In genomic region chr5:117976263-117976656, GRCm38 (mm10) we compare ENCODE assay signal across 8 mouse cellular contexts. TPM values are rescaled to one million over a fixed set of nuclear protein-coding genes. Genes with fewer than 3 reads are reported as not detected.
DNase-seq lines count a peak whose midpoint lies in the region; ATAC-seq and TF ChIP-seq lines count a peak whose summit lies in the region.

No protein-coding gene starts in this region.

- no peak for TF ChIP-seq POLR2A in testis, adult 2 months (IDR thresholded peaks at IDR 0.05; ENCODE audit: control insufficient read depth, low read depth, low read length)

- no peak overlapping the region for H3K9ac ChIP-seq in liver, embryonic 12.5 days
- peak overlapping the region; percentile 32; the same call in 1 of the 2 replicates for H3K9ac ChIP-seq in stomach, embryonic 16.5 days (ENCODE audit: low read length)

- peaks cover 3% of the 10 kb centered on the region for H3K4me1 ChIP-seq in testis, adult 2 months (ENCODE audit: control insufficient read depth, insufficient read depth, low read length)
- H3K4me1 ChIP-seq in liver, embryonic 12.5 days, result peaks cover 39% of the 10 kb centered on the region
- H3K4me1 ChIP-seq in stomach, embryonic 16.5 days (ENCODE audit: control insufficient read depth, insufficient read depth, low read length), result peaks cover 23% of the 10 kb centered on the region

- 0 out of 2 replicates have a peak, but pooled peaks have one; percentile 6 for ATAC-seq in liver, embryonic 12.5 days
- ATAC-seq in stomach, embryonic 16.5 days (ENCODE audit: insufficient read depth, low FRiP score), result no peak

- WGBS in liver, embryonic 12.5 days (ENCODE audit: insufficient replicate concordance), result 19% methylated on average over 19 of the region's 19 CpGs
- WGBS in stomach, embryonic 16.5 days, result 21% methylated on average over 19 of the region's 19 CpGs

- H3K36me3 ChIP-seq in testis, adult 2 months (ENCODE audit: control insufficient read depth, insufficient read depth, low read length), result no peaks in the 10 kb centered on the region
- H3K36me3 ChIP-seq in liver, embryonic 12.5 days, result peaks cover 22% of the 10 kb centered on the region
- no peaks in the 10 kb centered on the region for H3K36me3 ChIP-seq in stomach, embryonic 16.5 days (ENCODE audit: control insufficient read depth, insufficient read depth, low read length)

- intact Hi-C loops in gastrocnemius, adult 2 months (cut with DNase I), result no loop called here
- intact Hi-C loops in gastrocnemius, postnatal 36 days (cut with DNase I), result no loop called here

- DNase-seq in gastrocnemius, adult 2 months, result no peak
- DNase-seq in gastrocnemius, postnatal 36 days, result no peak
- DNase-seq in testis, postnatal 10 days (ENCODE audit: low spot score), result no peak
- no peak for DNase-seq in urinary bladder, postnatal 10 days (ENCODE audit: low spot score)
- no peak for DNase-seq in left cerebral cortex, adult 18-20 months (ENCODE audit: low spot score in 2 of 2)

- TF ChIP-seq CTCF in gastrocnemius, adult 2 months (IDR thresholded peaks at IDR 0.05), result no peak
- no peak for TF ChIP-seq CTCF in testis, adult 2 months (IDR thresholded peaks at IDR 0.05; ENCODE audit: control insufficient read depth, insufficient read depth, insufficient replicate concordance, low read depth, low read length)

- H3K27ac ChIP-seq in gastrocnemius, adult 2 months, result peak overlapping the region; percentile 88; the same call in 1 of the 2 replicates
- peak overlapping the region; percentile 2; the same call in 1 of the 2 replicates for H3K27ac ChIP-seq in testis, adult 2 months (ENCODE audit: control insufficient read depth, insufficient read depth, low read depth, low read length)
- no peak overlapping the region for H3K27ac ChIP-seq in liver, embryonic 12.5 days
- no peak overlapping the region for H3K27ac ChIP-seq in stomach, embryonic 16.5 days (ENCODE audit: low read length)

- H3K4me2 ChIP-seq in liver, embryonic 12.5 days, result peak overlapping the region; percentile 98
- H3K4me2 ChIP-seq in stomach, embryonic 16.5 days (ENCODE audit: low read depth, low read length), result peak overlapping the region; percentile 62

- H3K4me3 ChIP-seq in gastrocnemius, adult 2 months, result peak overlapping the region; percentile 85
- peak overlapping the region; percentile 39 for H3K4me3 ChIP-seq in testis, adult 2 months (ENCODE audit: control insufficient read depth, low read depth, low read length)
- H3K4me3 ChIP-seq in liver, embryonic 12.5 days, result peak overlapping the region; percentile 89
- H3K4me3 ChIP-seq in stomach, embryonic 16.5 days (replicated peaks; ENCODE audit: low read length), result peak overlapping the region; percentile 95

- no peaks in the 10 kb centered on the region for H3K27me3 ChIP-seq in testis, adult 2 months (ENCODE audit: control insufficient read depth, insufficient read depth, low read length)
- H3K27me3 ChIP-seq in liver, embryonic 12.5 days (replicated peaks), result peaks cover 13% of the 10 kb centered on the region; the same call in 1 of the 2 replicates
- no peaks in the 10 kb centered on the region for H3K27me3 ChIP-seq in stomach, embryonic 16.5 days (ENCODE audit: control insufficient read depth, insufficient read depth, low read length)

- H3K9me3 ChIP-seq in liver, embryonic 12.5 days (replicated peaks), result no peaks in the 10 kb centered on the region
- H3K9me3 ChIP-seq in stomach, embryonic 16.5 days (replicated peaks; ENCODE audit: control insufficient read depth, low read length), result no peaks in the 10 kb centered on the region

RNA-seq across cellular contexts. Expression of gene Fbxo21, which starts 0.3 kb away (rescaled TPM):
- 10 to 100 TPM; 11.8 to 13.3 TPM for total RNA-seq in gastrocnemius, adult 2 months (2021)
- total RNA-seq in gastrocnemius, postnatal 36 days (2021), result 10 to 100 TPM in 1 of 2 experiments, 1 to 10 TPM in 1; 8.5 to 13.6 TPM
- polyA plus RNA-seq in testis, adult 2 months (2012; rRNA removed), result 40.4 and 51.1 TPM in 2 replicates
- polyA plus RNA-seq in liver, embryonic 12.5 days (2016; fragmentation: Nextera tagmentation; extraction: Ambion mirVana), result 28.1 and 28.3 TPM in 2 replicates
- 56.7 and 57.5 TPM in 2 replicates for polyA plus RNA-seq in stomach, embryonic 16.5 days (2015; fragmentation: Nextera tagmentation; extraction: Ambion mirVana)
- total RNA-seq in left cerebral cortex, adult 18-20 months (2021), result 100 to 1,000 TPM; 127 to 128 TPM

RNA-seq across cellular contexts. Expression of gene Tesc, which starts 51.3 kb away (rescaled TPM):
- total RNA-seq in gastrocnemius, adult 2 months (2021), result under 1 TPM; 0.59 to 0.64 TPM
- total RNA-seq in gastrocnemius, postnatal 36 days (2021), result under 1 TPM; 0.44 to 0.71 TPM
- 2.7 and 3.3 TPM in 2 replicates for polyA plus RNA-seq in testis, adult 2 months (2012; rRNA removed)
- 1.5 and 2.0 TPM in 2 replicates for polyA plus RNA-seq in liver, embryonic 12.5 days (2016; fragmentation: Nextera tagmentation; extraction: Ambion mirVana)
- 26.1 and 27.4 TPM in 2 replicates for polyA plus RNA-seq in stomach, embryonic 16.5 days (2015; fragmentation: Nextera tagmentation; extraction: Ambion mirVana)
- 10 to 100 TPM; 88.5 to 90.3 TPM for total RNA-seq in left cerebral cortex, adult 18-20 months (2021)

Comparison
In these comparisons a context has a peak if more than half of its experiments do, and no peak if none do; other contexts are left out.
1. H3K27ac ChIP-seq: peak in gastrocnemius, adult 2 months (single experiment) and testis, adult 2 months (single experiment); none in liver, embryonic 12.5 days (single experiment) and stomach, embryonic 16.5 days (single experiment).
2. H3K4me3 ChIP-seq: peak in every context shown above with its lines; median percentile 95 in stomach, embryonic 16.5 days; 89 in liver, embryonic 12.5 days; 85 in gastrocnemius, adult 2 months; 39 in testis, adult 2 months.
3. RNA of gene Fbxo21, which starts 0.3 kb away (total RNA-seq): 127 to 128 TPM in left cerebral cortex, adult 18-20 months; 8.5 to 13.6 TPM in gastrocnemius, postnatal 36 days and 11.8 to 13.3 TPM in gastrocnemius, adult 2 months; every median in the first group is over 4 times any median in the second.
4. RNA of gene Tesc, which starts 51.3 kb away (total RNA-seq): 88.5 to 90.3 TPM in left cerebral cortex, adult 18-20 months; 0.44 to 0.71 TPM in gastrocnemius, postnatal 36 days and 0.59 to 0.64 TPM in gastrocnemius, adult 2 months; every median in the first group is over 10 times any median in the second.